Mouse (Mus musculus): ENCODE results near the gene Tbx15.

The Tbx15 gene

GRCm38 (mm10) chr3:99249551-99249870 is 9.3 kb downstream of the Tbx15 start:
- no peak for DNase-seq

GRCm38 (mm10) chr3:99249906-99250305 is 9.7 kb downstream of the Tbx15 start:
- DNase-seq = no peak

DNA sequence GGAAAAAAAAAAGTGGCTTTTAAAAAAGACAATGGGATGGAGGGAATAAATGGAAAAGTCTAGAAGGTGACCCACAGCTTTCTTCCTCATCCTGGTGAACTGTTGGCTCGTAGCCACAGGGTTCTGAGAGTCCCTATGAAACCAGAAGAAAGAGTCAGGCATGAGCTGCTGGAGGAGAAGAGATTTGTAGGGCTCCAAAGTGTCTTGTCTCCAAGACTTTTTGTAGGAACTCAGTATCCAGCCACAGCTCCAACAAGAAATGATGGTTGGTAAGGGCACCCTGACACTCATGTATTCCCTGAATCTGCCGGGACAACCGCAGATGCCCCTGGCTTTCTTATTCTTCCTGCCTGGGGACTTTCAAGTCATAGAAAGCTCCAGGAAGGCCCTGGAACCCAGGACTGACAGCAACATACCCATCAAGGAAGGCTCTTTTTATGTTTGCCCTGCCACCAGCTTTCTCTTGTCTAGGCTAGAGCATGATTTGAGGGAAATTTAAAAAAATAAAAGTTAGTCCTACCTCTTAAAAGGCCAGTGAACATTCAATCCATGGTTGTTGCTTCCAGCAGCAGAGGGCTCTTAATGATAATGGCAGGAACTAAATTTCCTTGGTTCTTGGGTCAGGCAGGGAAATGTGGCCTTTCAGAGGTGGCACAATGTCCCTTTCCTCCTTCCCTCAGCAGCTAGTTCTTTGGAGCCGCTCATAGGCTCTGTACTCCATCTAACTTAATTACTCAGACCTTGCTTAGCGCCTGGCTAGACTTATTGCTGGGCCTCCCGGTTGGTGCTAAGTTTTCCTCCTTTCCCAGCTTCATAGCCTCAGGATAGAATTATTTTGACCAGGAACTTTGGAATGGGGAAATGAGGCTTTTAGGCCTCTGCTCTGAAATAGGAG is 11.3 kb downstream of the Tbx15 start:
- no peak for DNase-seq

GRCm38 (mm10) chr3:99252461-99253091 is 12.4 kb downstream of the Tbx15 start:
- DNase-seq = no peak

- DNase-seq = no peak
Observed at GRCm38 (mm10) chr3:99253092-99253488, 12.9 kb downstream of the Tbx15 start.

DNA sequence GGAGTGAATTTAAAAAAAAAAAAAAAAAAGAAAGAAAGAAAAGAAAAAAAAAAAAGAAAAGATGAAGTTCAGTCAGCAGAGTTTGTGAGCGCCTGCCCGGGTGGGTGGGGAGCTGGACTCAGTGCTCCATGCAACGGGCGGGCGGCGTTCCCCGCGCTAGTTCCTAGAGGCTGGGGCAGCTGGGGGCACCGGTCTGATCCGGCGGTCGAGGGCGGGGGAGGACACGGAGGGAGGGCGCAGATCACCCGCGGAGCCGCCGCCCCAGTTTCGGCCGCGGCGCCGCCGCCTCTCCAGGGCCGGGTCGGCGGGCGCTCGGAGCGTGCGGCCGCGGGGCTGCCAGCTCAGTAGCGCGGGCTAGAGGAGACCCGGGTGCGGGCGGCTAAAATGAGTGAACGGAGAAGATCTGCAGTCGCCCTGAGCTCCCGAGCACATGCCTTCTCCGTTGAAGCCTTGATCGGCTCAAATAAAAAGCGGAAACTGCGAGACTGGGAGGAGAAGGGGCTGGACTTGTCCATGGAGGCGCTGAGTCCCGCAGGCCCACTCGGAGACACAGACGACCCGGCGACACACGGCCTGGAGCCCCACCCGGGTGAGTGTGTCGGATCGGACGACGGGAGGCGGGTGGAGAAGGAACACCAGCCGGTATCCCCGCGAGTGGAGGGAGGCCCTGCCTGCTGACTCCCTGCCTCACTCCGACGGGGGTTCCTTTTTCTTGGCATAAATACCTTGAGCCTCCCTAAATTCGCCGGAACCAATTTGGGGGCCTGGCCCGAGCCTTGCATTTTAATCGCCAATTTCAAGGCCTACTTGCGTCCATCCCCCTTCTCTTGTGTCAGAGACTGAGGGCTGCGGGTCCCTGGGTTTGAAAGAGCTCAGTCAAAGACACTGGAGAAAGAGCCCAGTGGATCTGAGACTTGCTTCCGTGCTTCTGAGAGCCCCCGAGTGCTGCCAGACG is 13.6 kb downstream of the Tbx15 start:
- no peak for DNase-seq

DNA sequence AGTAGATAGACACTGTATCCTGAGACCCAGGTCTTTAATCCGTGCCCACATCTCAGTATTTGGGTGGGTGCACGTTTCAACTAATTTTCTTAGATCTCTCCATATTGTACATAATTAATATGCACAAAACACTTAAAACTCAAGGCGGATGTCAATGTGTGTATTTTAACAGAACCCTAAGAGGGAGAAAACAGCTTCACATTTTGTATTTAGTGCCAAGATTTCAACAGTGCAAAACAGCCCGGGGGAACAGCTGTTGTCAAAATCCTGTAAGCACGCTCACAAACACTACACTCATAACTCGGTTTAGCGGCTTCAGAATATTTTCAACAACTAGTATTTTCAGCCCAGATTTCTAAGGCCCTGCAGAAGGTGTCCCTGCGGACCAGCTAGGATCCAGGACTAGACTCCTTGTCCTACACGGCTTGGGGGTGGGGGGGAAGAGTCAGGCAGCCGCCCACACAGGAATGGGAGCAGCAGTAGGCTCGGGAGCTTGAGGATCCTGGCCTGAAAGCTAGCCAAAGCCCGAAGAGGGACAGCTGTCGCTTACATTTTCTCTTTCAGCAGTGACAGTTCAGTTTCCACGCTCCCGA is 14.5 kb downstream of the Tbx15 start:
- DNase-seq = no peak

GRCm38 (mm10) chr3:99255411-99256365 is 15.5 kb downstream of the Tbx15 start:
- no peak for DNase-seq

GRCm38 (mm10) chr3:99256366-99256750 is 16.2 kb downstream of the Tbx15 start:
- no peak for DNase-seq

- no peak for DNase-seq
Observed at GRCm38 (mm10) chr3:99256766-99257165, 16.6 kb downstream of the Tbx15 start.

- DNase-seq = no peak
Observed at GRCm38 (mm10) chr3:99257586-99258577, 17.7 kb downstream of the Tbx15 start.

- no peak for DNase-seq
Observed at GRCm38 (mm10) chr3:99259741-99260270, 19.6 kb downstream of the Tbx15 start.

- DNase-seq = no peak
Observed at GRCm38 (mm10) chr3:99260395-99260794, 20.2 kb downstream of the Tbx15 start.

DNA sequence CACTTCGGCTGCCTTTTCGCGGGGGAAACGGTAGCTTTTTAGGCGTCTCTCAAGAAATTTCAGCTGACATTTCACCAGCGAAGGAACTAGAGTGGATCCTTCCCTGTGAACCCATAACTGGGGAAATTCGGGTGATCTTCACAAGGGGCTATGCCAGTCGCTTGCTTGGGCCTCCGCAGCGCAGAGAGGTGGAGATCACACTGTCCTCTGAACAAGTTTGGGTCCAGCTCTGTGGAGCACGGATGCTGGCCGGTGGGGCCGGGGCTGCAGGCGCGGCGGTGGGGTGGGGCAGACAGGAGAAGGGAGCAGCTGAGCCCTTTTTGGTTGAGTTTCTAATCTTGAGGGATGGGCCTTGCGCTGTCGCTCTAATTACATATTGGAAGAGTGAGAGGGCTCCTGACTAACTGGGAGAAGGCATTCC is 21.2 kb downstream of the Tbx15 start:
- no peak for DNase-seq

GRCm38 (mm10) chr3:99261986-99262385 is 21.8 kb downstream of the Tbx15 start:
- no peak for DNase-seq

- DNase-seq = no peak
Observed at GRCm38 (mm10) chr3:99263471-99263903, 23.3 kb downstream of the Tbx15 start.

DNA sequence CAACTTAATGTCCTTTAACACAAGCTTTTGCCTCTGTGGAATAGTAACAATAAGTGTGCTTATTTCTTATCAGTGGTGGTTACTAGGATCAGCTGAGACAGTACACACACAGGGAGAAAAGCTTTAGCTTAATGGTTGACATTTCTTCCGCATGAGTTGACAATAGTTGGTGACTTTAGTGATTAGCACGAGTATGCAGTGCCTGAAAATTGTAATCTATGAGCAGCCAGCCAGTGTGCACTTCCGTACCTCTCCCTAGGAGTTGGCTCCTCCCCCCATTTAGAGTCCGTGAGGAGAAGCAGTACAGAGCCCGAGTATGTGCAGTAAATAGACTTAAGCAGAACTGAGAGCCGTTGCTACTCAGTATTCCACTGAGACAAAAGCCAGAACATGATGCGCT is 24.5 kb downstream of the Tbx15 start:
- no peak for DNase-seq

DNA sequence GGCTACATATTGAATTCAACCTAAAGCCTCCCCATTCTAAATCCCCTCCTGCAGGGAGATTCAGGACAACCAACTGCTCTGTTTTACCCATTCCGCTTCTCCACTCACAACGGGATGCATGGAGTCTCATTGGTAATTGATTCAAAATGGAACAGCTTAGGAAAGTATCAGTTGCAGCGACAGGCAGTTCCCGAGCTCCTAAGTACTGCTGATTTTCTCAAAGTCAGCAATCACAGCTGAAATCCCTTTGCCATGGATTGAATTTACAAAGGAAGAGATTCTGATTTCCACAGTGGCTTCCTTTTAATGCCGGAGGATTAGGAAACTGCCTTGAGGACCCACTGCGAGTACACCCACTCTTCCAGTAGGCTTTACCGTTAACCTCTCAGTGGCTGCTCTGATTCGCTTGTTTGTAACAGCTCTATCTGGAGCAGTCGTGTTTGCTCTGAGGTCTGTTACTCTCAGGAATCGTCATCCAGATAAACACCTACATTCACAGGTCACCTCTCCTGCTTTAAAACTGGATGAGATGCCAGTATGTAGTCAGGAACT is 26.6 kb downstream of the Tbx15 start:
- DNase-seq = no peak

GRCm38 (mm10) chr3:99277973-99278580 is 37.9 kb downstream of the Tbx15 start:
- no peak for DNase-seq
